Mouse (Mus musculus): ENCODE measurements around the gene Psat1. TPM values are rescaled to one million over a fixed set of nuclear protein-coding genes. Genes with fewer than 3 reads are reported as not detected.

Psat1 gene
- polyA plus RNA-seq, 1 experiment = 13.8 TPM

- Histone ChIP-seq H3K36me3 (replicated peaks; ENCODE audit: low read length) (peaks cover 99% of the 10 kb centered on the region), H3K4me3 (replicated peaks) (no peak overlapping the region), H3K27me3 (replicated peaks) (no peaks in the 10 kb centered on the region), H3K9me3 (no peaks in the 10 kb centered on the region), H3K4me1 (0 out of 2 replicates have a peak, but pooled peaks cover 7% of the 10 kb centered on the region)
- no peak for TF ChIP-seq FLI1 (IDR thresholded peaks at IDR 0.05; ENCODE audit: low read length)
- no peak for TF ChIP-seq GATA1 (IDR thresholded peaks at IDR 0.05; ENCODE audit: borderline replicate concordance, low read length)
Measured at GRCm38 (mm10) chr19:15910488-15910887, 36.6 kb downstream of the Psat1 start.

GRCm38 (mm10) chr19:15908016-15908415, 39.1 kb downstream of the Psat1 start:
- Histone ChIP-seq H3K4me3 (replicated peaks) (no peak overlapping the region), H3K36me3 (replicated peaks; ENCODE audit: low read length) (peaks cover 96% of the 10 kb centered on the region), H3K4me1 (peaks cover 10% of the 10 kb centered on the region; the same call in 1 of the 2 replicates), H3K9me3 (no peaks in the 10 kb centered on the region), H3K27me3 (replicated peaks) (no peaks in the 10 kb centered on the region)
- TF ChIP-seq GATA1 (IDR thresholded peaks at IDR 0.05; ENCODE audit: borderline replicate concordance, low read length) (no peak), FLI1 (IDR thresholded peaks at IDR 0.05; ENCODE audit: low read length) (no peak)

GRCm38 (mm10) chr19:15904734-15905133, 42.4 kb downstream of the Psat1 start:
- no peaks in the 10 kb centered on the region for H3K9me3 ChIP-seq
- TF ChIP-seq GATA1 (IDR thresholded peaks at IDR 0.05; ENCODE audit: borderline replicate concordance, low read length) = no peak
- no peak for TF ChIP-seq FLI1 (IDR thresholded peaks at IDR 0.05; ENCODE audit: low read length)
- no peak overlapping the region for H3K4me3 ChIP-seq (replicated peaks)
- H3K36me3 ChIP-seq (replicated peaks; ENCODE audit: low read length) = peaks cover 71% of the 10 kb centered on the region
- H3K4me1 ChIP-seq = peaks cover 11% of the 10 kb centered on the region; the same call in 1 of the 2 replicates
- H3K27me3 ChIP-seq (replicated peaks) = no peaks in the 10 kb centered on the region

- Histone ChIP-seq H3K36me3 (replicated peaks; ENCODE audit: low read length) (peaks cover 61% of the 10 kb centered on the region), H3K9me3 (no peaks in the 10 kb centered on the region), H3K4me3 (replicated peaks) (no peak overlapping the region), H3K27me3 (replicated peaks) (no peaks in the 10 kb centered on the region), H3K4me1 (peaks cover 11% of the 10 kb centered on the region; the same call in 1 of the 2 replicates)
- TF ChIP-seq FLI1 (IDR thresholded peaks at IDR 0.05; ENCODE audit: low read length) = no peak
- TF ChIP-seq GATA1 (IDR thresholded peaks at IDR 0.05; ENCODE audit: borderline replicate concordance, low read length) = no peak
Measured at GRCm38 (mm10) chr19:15903508-15904480, 43.3 kb downstream of the Psat1 start.

- TF ChIP-seq GATA1 (IDR thresholded peaks at IDR 0.05; ENCODE audit: borderline replicate concordance, low read length) (no peak), FLI1 (IDR thresholded peaks at IDR 0.05; ENCODE audit: low read length) (no peak)
- Histone ChIP-seq H3K4me3 (replicated peaks) (no peak overlapping the region), H3K36me3 (replicated peaks; ENCODE audit: low read length) (no peaks in the 10 kb centered on the region), H3K4me1 (no peaks in the 10 kb centered on the region), H3K9me3 (peaks cover 4% of the 10 kb centered on the region; the same call in 1 of the 2 replicates), H3K27me3 (replicated peaks) (peaks cover 4% of the 10 kb centered on the region)
Measured at GRCm38 (mm10) chr19:15895681-15896080, 51.5 kb downstream of the Psat1 start.

- no peaks in the 10 kb centered on the region for H3K36me3 ChIP-seq (replicated peaks; ENCODE audit: low read length)
- peak overlapping the region; percentile 12 for H3K4me3 ChIP-seq (replicated peaks)
- no peak for TF ChIP-seq FLI1 (IDR thresholded peaks at IDR 0.05; ENCODE audit: low read length)
- no peak for TF ChIP-seq GATA1 (IDR thresholded peaks at IDR 0.05; ENCODE audit: borderline replicate concordance, low read length)
- H3K27me3 ChIP-seq (replicated peaks) = peaks cover 4% of the 10 kb centered on the region
- H3K9me3 ChIP-seq = peaks cover 6% of the 10 kb centered on the region
- no peaks in the 10 kb centered on the region for H3K4me1 ChIP-seq
Measured at GRCm38 (mm10) chr19:15892146-15892545, 55.0 kb downstream of the Psat1 start.

- H3K36me3 ChIP-seq (replicated peaks; ENCODE audit: low read length) = no peaks in the 10 kb centered on the region
- H3K4me1 ChIP-seq = peaks cover 4% of the 10 kb centered on the region; the same call in 1 of the 2 replicates
- peaks cover 7% of the 10 kb centered on the region for H3K9me3 ChIP-seq
- peaks cover 4% of the 10 kb centered on the region for H3K27me3 ChIP-seq (replicated peaks)
- no peak for TF ChIP-seq GATA1 (IDR thresholded peaks at IDR 0.05; ENCODE audit: borderline replicate concordance, low read length)
- TF ChIP-seq FLI1 (IDR thresholded peaks at IDR 0.05; ENCODE audit: low read length) = no peak
- H3K4me3 ChIP-seq (replicated peaks) = no peak overlapping the region
Measured at GRCm38 (mm10) chr19:15888466-15888865, 58.7 kb downstream of the Psat1 start.

GRCm38 (mm10) chr19:15882705-15883426, 64.3 kb downstream of the Psat1 start:
- Histone ChIP-seq H3K4me3 (replicated peaks) (no peak overlapping the region), H3K27me3 (replicated peaks) (peaks cover 3% of the 10 kb centered on the region)
- TF ChIP-seq FLI1 (IDR thresholded peaks at IDR 0.05; ENCODE audit: low read length) (no peak), GATA1 (IDR thresholded peaks at IDR 0.05; ENCODE audit: borderline replicate concordance, low read length) (no peak)

GRCm38 (mm10) chr19:15880731-15881130, 66.4 kb downstream of the Psat1 start:
- Histone ChIP-seq H3K36me3 (replicated peaks; ENCODE audit: low read length) (no peaks in the 10 kb centered on the region), H3K4me3 (replicated peaks) (no peak overlapping the region), H3K27me3 (replicated peaks) (peaks cover 3% of the 10 kb centered on the region), H3K9me3 (no peaks in the 10 kb centered on the region; the same call in 1 of the 2 replicates), H3K4me1 (peaks cover 4% of the 10 kb centered on the region; the same call in 1 of the 2 replicates)
- no peak for TF ChIP-seq GATA1 (IDR thresholded peaks at IDR 0.05; ENCODE audit: borderline replicate concordance, low read length)
- TF ChIP-seq FLI1 (IDR thresholded peaks at IDR 0.05; ENCODE audit: low read length) = no peak

More at GRCm38 (mm10) chr19:15882705-15883426, 64.3 kb downstream of the Psat1 start:
- Histone ChIP-seq H3K36me3 (replicated peaks; ENCODE audit: low read length) (no peaks in the 10 kb centered on the region), H3K9me3 (peaks cover 3% of the 10 kb centered on the region; the same call in 1 of the 2 replicates), H3K4me1 (peaks cover 4% of the 10 kb centered on the region; the same call in 1 of the 2 replicates)

Measured in megakaryocyte, embryonic 14.5 days (primary cell).